Mouse (Mus musculus): ENCODE data around the gene Ethe1. TPM values are rescaled to one million over a fixed set of nuclear protein-coding genes. Genes with fewer than 3 reads are reported as not detected.

The Ethe1 gene
- total and polyA plus RNA-seq, 3 experiments = 21.0 to 33.3 TPM; not detected in 1

DNA sequence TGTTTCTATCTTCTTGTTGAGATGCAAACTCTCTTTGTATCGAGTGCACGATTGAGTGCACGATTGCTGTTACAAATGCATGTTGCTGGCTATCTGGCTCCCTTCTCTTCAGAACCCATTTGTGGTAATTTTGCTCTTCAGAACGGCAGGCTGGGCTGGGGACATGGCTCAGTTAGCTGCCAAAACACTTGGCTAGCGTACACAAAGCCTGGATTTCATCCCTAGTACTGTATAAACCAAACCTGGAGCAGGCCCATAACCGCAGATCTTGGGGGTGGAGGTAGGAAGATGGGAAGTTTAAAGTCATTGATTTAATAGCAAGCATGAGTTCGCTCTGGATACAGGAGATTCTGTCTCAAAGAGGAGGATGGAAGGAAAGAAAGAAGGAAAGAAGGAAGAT is 18.2 kb downstream of the Ethe1 start:
- Histone ChIP-seq H3K79me2 (ENCODE audit: control insufficient read depth, insufficient read depth, low read length, poor library complexity) (no peaks in the 10 kb centered on the region; the same call in 1 of the 2 replicates), H3K9me3 (replicated peaks; ENCODE audit: insufficient read depth, low read length) (no peaks in the 10 kb centered on the region), H3K4me1 (ENCODE audit: control insufficient read depth in 1 of 2, insufficient read depth in 2 of 2, low read length in 2 of 2) (no peaks in the 10 kb centered on the region), H3K4me3 (ENCODE audit: control insufficient read depth in 1 of 2, insufficient read depth in 1 of 2, low read depth in 2 of 2, low read length in 2 of 2) (no peak overlapping the region), H3K9ac (ENCODE audit: control insufficient read depth, low read depth, low read length, poor library complexity, severe bottlenecking) (no peak overlapping the region), H3K27me3 (ENCODE audit: control insufficient read depth in 1 of 2, insufficient read depth in 2 of 2, low read length in 2 of 2) (no peaks in the 10 kb centered on the region), H3K36me3 (ENCODE audit: control insufficient read depth in 1 of 2, insufficient read depth in 2 of 2, low read length in 2 of 2) (no peaks in the 10 kb centered on the region), H3K27ac (ENCODE audit: control insufficient read depth, low read depth, low read length) (no peak overlapping the region)
- TF ChIP-seq ETS1 (IDR thresholded peaks at IDR 0.05; ENCODE audit: low read depth, low read length) = no peak
- no peak for TF ChIP-seq TAL1 (IDR thresholded peaks at IDR 0.05; ENCODE audit: low read length)
- no peak for TF ChIP-seq ZNF384 (IDR thresholded peaks at IDR 0.05; ENCODE audit: low read depth, low read length)
- TF ChIP-seq MYB (IDR thresholded peaks at IDR 0.05; ENCODE audit: low read depth, low read length) = no peak
- no peak for TF ChIP-seq SIN3A (IDR thresholded peaks at IDR 0.05; ENCODE audit: low read length)
- no peak for TF ChIP-seq EP300 (IDR thresholded peaks at IDR 0.05; ENCODE audit: low read depth in 1 of 2, low read length in 2 of 2)
- TF ChIP-seq TBP (IDR thresholded peaks at IDR 0.05; ENCODE audit: low read depth, low read length) = no peak
- TF ChIP-seq ELF1 (IDR thresholded peaks at IDR 0.05; ENCODE audit: low read depth, low read length) = no peak
- TF ChIP-seq ZMIZ1 (IDR thresholded peaks at IDR 0.05; ENCODE audit: low read depth, low read length) = no peak
- no peak for TF ChIP-seq TCF12 (IDR thresholded peaks at IDR 0.05; ENCODE audit: low read depth, low read length)
- TF ChIP-seq RCOR1 (IDR thresholded peaks at IDR 0.05; ENCODE audit: low read depth, low read length) = no peak
- TF ChIP-seq MEF2A (IDR thresholded peaks at IDR 0.05; ENCODE audit: extremely low read depth, insufficient replicate concordance, low read depth, low read length, poor library complexity, severe bottlenecking) = no peak
- TF ChIP-seq MAFK (IDR thresholded peaks at IDR 0.05; ENCODE audit: borderline replicate concordance, low read depth, low read length) = no peak
- no peak for TF ChIP-seq NRF1 (IDR thresholded peaks at IDR 0.05; ENCODE audit: insufficient read depth, low read depth, low read length, poor library complexity, severe bottlenecking)
- TF ChIP-seq SMC3 (IDR thresholded peaks at IDR 0.05; ENCODE audit: low read depth, low read length) = no peak
- TF ChIP-seq BHLHE40 (IDR thresholded peaks at IDR 0.05; ENCODE audit: borderline replicate concordance, low read depth, low read length) = no peak
- no peak for TF ChIP-seq CHD2 (IDR thresholded peaks at IDR 0.05; ENCODE audit: low read length)
- no peak for DNase-seq (ENCODE audit: low read depth, low spot score)

DNA sequence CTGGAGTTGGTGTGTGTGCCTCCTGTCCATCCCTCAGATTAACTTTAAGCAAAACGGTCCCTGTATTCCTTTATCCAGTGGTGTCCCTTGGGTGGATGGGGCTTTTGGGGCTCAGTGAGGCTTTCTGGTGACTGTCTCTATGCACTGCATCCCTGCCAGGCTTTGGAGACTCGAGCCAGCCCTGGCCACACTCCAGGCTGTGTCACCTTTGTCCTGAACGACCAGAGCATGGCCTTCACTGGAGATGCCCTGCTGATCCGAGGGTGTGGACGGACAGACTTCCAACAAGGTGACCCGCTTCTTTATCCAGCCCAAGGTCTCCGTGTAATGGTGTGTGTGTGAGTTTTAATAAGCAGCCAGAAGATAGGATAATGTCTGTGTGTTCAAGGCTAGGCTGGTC is 18.7 kb downstream of the Ethe1 start:
- Histone ChIP-seq H3K4me3 (ENCODE audit: control insufficient read depth in 1 of 2, insufficient read depth in 1 of 2, low read depth in 2 of 2, low read length in 2 of 2) (no peak overlapping the region), H3K9ac (ENCODE audit: control insufficient read depth, low read depth, low read length, poor library complexity, severe bottlenecking) (no peak overlapping the region), H3K9me3 (replicated peaks; ENCODE audit: insufficient read depth, low read length) (no peaks in the 10 kb centered on the region), H3K27ac (ENCODE audit: control insufficient read depth, low read depth, low read length) (no peak overlapping the region), H3K36me3 (ENCODE audit: control insufficient read depth in 1 of 2, insufficient read depth in 2 of 2, low read length in 2 of 2) (no peaks in the 10 kb centered on the region), H3K79me2 (ENCODE audit: control insufficient read depth, insufficient read depth, low read length, poor library complexity) (no peaks in the 10 kb centered on the region; the same call in 1 of the 2 replicates), H3K4me1 (ENCODE audit: control insufficient read depth in 1 of 2, insufficient read depth in 2 of 2, low read length in 2 of 2) (no peaks in the 10 kb centered on the region), H3K27me3 (ENCODE audit: control insufficient read depth in 1 of 2, insufficient read depth in 2 of 2, low read length in 2 of 2) (no peaks in the 10 kb centered on the region)
- TF ChIP-seq ELF1 (IDR thresholded peaks at IDR 0.05; ENCODE audit: low read depth, low read length) = no peak
- TF ChIP-seq NRF1 (IDR thresholded peaks at IDR 0.05; ENCODE audit: insufficient read depth, low read depth, low read length, poor library complexity, severe bottlenecking) = no peak
- no peak for TF ChIP-seq CHD1 (IDR thresholded peaks at IDR 0.05; ENCODE audit: low read depth, low read length)
- no peak for TF ChIP-seq TBP (IDR thresholded peaks at IDR 0.05; ENCODE audit: low read depth, low read length)
- TF ChIP-seq ZNF384 (IDR thresholded peaks at IDR 0.05; ENCODE audit: low read depth, low read length) = no peak
- TF ChIP-seq MAFK (IDR thresholded peaks at IDR 0.05; ENCODE audit: borderline replicate concordance, low read depth, low read length) = no peak
- no peak for TF ChIP-seq TCF12 (IDR thresholded peaks at IDR 0.05; ENCODE audit: low read depth, low read length)
- no peak for TF ChIP-seq E2F4 (IDR thresholded peaks at IDR 0.05; ENCODE audit: borderline replicate concordance, low read depth, low read length)
- TF ChIP-seq KAT2A (conservative IDR thresholded peaks at IDR 0.05; ENCODE audit: low read depth, low read length) = no peak
- TF ChIP-seq SIN3A (IDR thresholded peaks at IDR 0.05; ENCODE audit: low read length) = no peak
- no peak for TF ChIP-seq POLR2A (IDR thresholded peaks at IDR 0.05; ENCODE audit: control insufficient read depth in 1 of 2, insufficient read depth in 1 of 2, low read depth in 1 of 2, low read length in 2 of 2, poor library complexity in 1 of 2)
- TF ChIP-seq ETS1 (IDR thresholded peaks at IDR 0.05; ENCODE audit: low read depth, low read length) = no peak
- no peak for TF ChIP-seq USF2 (IDR thresholded peaks at IDR 0.05; ENCODE audit: borderline replicate concordance in 1 of 2, insufficient read depth in 1 of 2, low read depth in 1 of 2, low read length in 2 of 2)
- no peak for TF ChIP-seq ZMIZ1 (IDR thresholded peaks at IDR 0.05; ENCODE audit: low read depth, low read length)
- TF ChIP-seq GATA1 (IDR thresholded peaks at IDR 0.05; ENCODE audit: low read depth, low read length) = no peak
- TF ChIP-seq CHD2 (IDR thresholded peaks at IDR 0.05; ENCODE audit: low read length) = no peak
- TF ChIP-seq SMC3 (IDR thresholded peaks at IDR 0.05; ENCODE audit: low read depth, low read length) = no peak
- TF ChIP-seq POLR2AphosphoS5 (IDR thresholded peaks at IDR 0.05; ENCODE audit: borderline replicate concordance, low read depth, low read length) = no peak
- DNase-seq (ENCODE audit: low read depth, low spot score) = no peak

Measured in MEL (cell line).